Mouse (Mus musculus) C2C12 (cell line): ENCODE measurements around the gene Tssk4.

Source experiments
- CTCF ChIP-seq: IDR thresholded peaks from one replicate; pipeline ENCODE4 v1.5.1; 2011; ENCODE audit not compliant: control insufficient read depth, insufficient read depth, insufficient read length
- MYOD1 ChIP-seq: IDR thresholded peaks from one replicate; pipeline ENCODE4 v1.6.1; 2011; ENCODE audit warnings: low read depth; ENCODE audit not compliant: control insufficient read depth, insufficient read length
- MYOG ChIP-seq: IDR thresholded peaks from one replicate; pipeline ENCODE4 v1.6.1; 2011; ENCODE audit not compliant: control insufficient read depth, insufficient read length; ENCODE audit errors: extremely low read depth
- USF1 ChIP-seq: IDR thresholded peaks from one replicate; pipeline ENCODE4 v1.6.1; 2011; ENCODE audit warnings: low read depth, mild to moderate bottlenecking, control low read depth, moderate library complexity

- TF ChIP-seq CTCF (no peak), MYOG (no peak), USF1 (no peak), MYOD1 (peak; percentile 69)
Observed at GRCm38 (mm10) chr14:55634874-55635522, 15.0 kb upstream of the Tssk4 start.
